Comparison of ENCODE assay signal across 24 mouse cellular contexts in genomic region chr14:117767861-117768260, GRCm38 (mm10).
DNase-seq lines count a peak whose midpoint lies in the region; ATAC-seq lines count a peak whose summit lies in the region.
"Had no signal": no experiment of that assay in that cellular context is flagged by ENCODE, and none has a peak within 500 bp of the region (broad histone marks: within the 10 kb centered on the region; RNA-seq: fewer than 3 reads in every experiment).

No protein-coding gene starts in this region.

- H3K27ac ChIP-seq in heart, embryonic 12.5 days (ENCODE audit: poor library complexity, severe bottlenecking), result no peak overlapping the region
- no peak overlapping the region for H3K27ac ChIP-seq in heart, embryonic 11.5 days (ENCODE audit: low read depth, low read length)
- H3K27ac ChIP-seq: embryonic facial prominence, embryonic 10.5 days; embryonic facial prominence, embryonic 12.5 days; forebrain, embryonic 13.5 days; forebrain, embryonic 15.5 days had no signal

- H3K4me1 ChIP-seq in heart, embryonic 12.5 days (replicated peaks), result 0 out of 2 replicates have a peak, but pooled peaks cover 4% of the 10 kb centered on the region
- no peaks in the 10 kb centered on the region for H3K4me1 ChIP-seq in heart, embryonic 11.5 days (ENCODE audit: control insufficient read depth, insufficient read depth, low read length)
- H3K4me1 ChIP-seq: embryonic facial prominence, embryonic 10.5 days; forebrain, embryonic 13.5 days; forebrain, embryonic 15.5 days had no signal

- no peak for ATAC-seq in heart, embryonic 12.5 days (ENCODE audit: insufficient number of reproducible peaks, low FRiP score)
- ATAC-seq in heart, embryonic 11.5 days (replicated peaks; ENCODE audit: insufficient number of reproducible peaks, low FRiP score, low TSS enrichment), result no peak
- ATAC-seq: activated CD4-positive, CD25-positive, alpha-beta regulatory T cell, adult 4 months; CD4-positive, CD25-positive, alpha-beta regulatory T cell, adult 4 months; forebrain, embryonic 13.5 days; forebrain, embryonic 15.5 days; Patski had no signal

- intact Hi-C loops in heart, postnatal 10 days (cut with DNase I), result no loop called here

- DNase-seq in heart, adult 11 months, result peak; percentile 90
- DNase-seq in heart, adult 8-10 months (ENCODE audit: low spot score), result peak; percentile 5
- DNase-seq in heart, postnatal 4 days, result no peak
- DNase-seq in heart, postnatal 10 days, result peak; percentile 9 to 15
- DNase-seq: adrenal gland, adult 8-10 months; adrenal gland, postnatal 14 days; adrenal gland, postnatal 36 days; B cell, adult 2 months; cerebellum, adult 11-12 months; cerebellum, adult 2 months; cerebellum, adult 9-10 months; cerebellum, postnatal 10 days; cerebellum, postnatal 25 days had no signal

- no peak overlapping the region for H3K4me3 ChIP-seq in heart, embryonic 12.5 days
- H3K4me3 ChIP-seq in heart, embryonic 11.5 days (ENCODE audit: low read depth, low read length), result no peak overlapping the region
- H3K4me3 ChIP-seq: embryonic facial prominence, embryonic 10.5 days; embryonic facial prominence, embryonic 12.5 days; forebrain, embryonic 13.5 days; forebrain, embryonic 15.5 days had no signal

- no peaks in the 10 kb centered on the region for H3K9me3 ChIP-seq in heart, embryonic 12.5 days (replicated peaks)
- H3K9me3 ChIP-seq in heart, embryonic 11.5 days (replicated peaks; ENCODE audit: control insufficient read depth, low read length), result no peaks in the 10 kb centered on the region
- H3K9me3 ChIP-seq: embryonic facial prominence, embryonic 10.5 days; embryonic facial prominence, embryonic 12.5 days; forebrain, embryonic 13.5 days; forebrain, embryonic 15.5 days had no signal

- no peak overlapping the region for H3K4me2 ChIP-seq in heart, embryonic 12.5 days
- H3K4me2 ChIP-seq in heart, embryonic 11.5 days, result no peak overlapping the region
- H3K4me2 ChIP-seq: embryonic facial prominence, embryonic 12.5 days; forebrain, embryonic 13.5 days; forebrain, embryonic 15.5 days had no signal

- H3K27me3 ChIP-seq in heart, embryonic 12.5 days (replicated peaks), result no peaks in the 10 kb centered on the region
- no peaks in the 10 kb centered on the region for H3K27me3 ChIP-seq in heart, embryonic 11.5 days (ENCODE audit: control insufficient read depth, insufficient read depth, low read length)
- H3K27me3 ChIP-seq: CH12.LX; embryonic facial prominence, embryonic 12.5 days; forebrain, embryonic 13.5 days; forebrain, embryonic 15.5 days; Patski had no signal

- 79% methylated on average over 4 of the region's 4 CpGs for WGBS in heart, embryonic 12.5 days
- WGBS in heart, embryonic 11.5 days (ENCODE audit: insufficient replicate concordance), result 69% methylated on average over 4 of the region's 4 CpGs

- H3K9ac ChIP-seq in heart, embryonic 12.5 days, result no peak overlapping the region
- H3K9ac ChIP-seq in heart, embryonic 11.5 days (ENCODE audit: low read depth, low read length), result no peak overlapping the region
- H3K9ac ChIP-seq: embryonic facial prominence, embryonic 12.5 days; forebrain, embryonic 13.5 days; forebrain, embryonic 15.5 days had no signal

- H3K36me3 ChIP-seq in heart, embryonic 12.5 days, result no peaks in the 10 kb centered on the region
- H3K36me3 ChIP-seq in heart, embryonic 11.5 days (ENCODE audit: control insufficient read depth, insufficient read depth, low read length), result no peaks in the 10 kb centered on the region
- H3K36me3 ChIP-seq: embryonic facial prominence, embryonic 10.5 days; embryonic facial prominence, embryonic 12.5 days; forebrain, embryonic 15.5 days; G1E had no signal
